Mouse (Mus musculus) kidney, adult 2 months (tissue): ENCODE results near the gene Bin2. TPM values are rescaled to one million over a fixed set of nuclear protein-coding genes. Genes with fewer than 3 reads are reported as not detected.
A peak's percentile ranks its signal among the peaks of the same experiment; 100 is the strongest.

Experiments used
- DNase-seq: peaks from one replicate; pipeline ENCODE4 v3.0.0; 2021
- H3K27ac ChIP-seq: fragments of 200-500 bp; 2 replicates; pipeline ENCODE4 v1.5.1; 2012; ENCODE audit warnings: low read depth, low read length, control low read depth, inconsistent platforms; ENCODE audit not compliant: insufficient read depth
- H3K27me3 ChIP-seq: fragments of 200-500 bp; replicated peaks from 2 replicates; pipeline ENCODE4 v1.6.1; 2012; ENCODE audit warnings: mild to moderate bottlenecking, moderate library complexity, low read length, inconsistent platforms; ENCODE audit not compliant: control insufficient read depth, insufficient read depth
- H3K36me3 ChIP-seq: fragments of 200-500 bp; 2 replicates; pipeline ENCODE4 v1.6.1; 2012; ENCODE audit warnings: mild to moderate bottlenecking, moderate library complexity, low read length, inconsistent platforms; ENCODE audit not compliant: control insufficient read depth, insufficient read depth
- H3K4me1 ChIP-seq: fragments of 200-500 bp; 2 replicates; pipeline ENCODE4 v1.6.1; 2011; ENCODE audit warnings: low read length; ENCODE audit not compliant: control insufficient read depth, insufficient read depth
- H3K4me3 ChIP-seq: fragments of 200-500 bp; 2 replicates; pipeline ENCODE4 v1.5.1; 2011; ENCODE audit warnings: mild to moderate bottlenecking, low read depth, low read length, control low read depth; ENCODE audit not compliant: insufficient read depth
- CTCF ChIP-seq: fragments of 200-500 bp; conservative IDR thresholded peaks from 2 replicates; pipeline ENCODE4 v1.5.1; 2011; ENCODE audit warnings: low read depth, mild to moderate bottlenecking, control low read depth, low read length, moderate library complexity, mixed read lengths; ENCODE audit not compliant: insufficient read depth, insufficient read length
- POLR2A ChIP-seq: fragments of 200-500 bp; IDR thresholded peaks from one replicate; pipeline ENCODE4 v1.6.1; 2011; ENCODE audit warnings: low read depth, low read length, control low read depth
- WGBS: fragments of 180-500 bp; shearing (Covaris S2); methylation state at CpG from one replicate; pipeline ENCODE4 v1.1.7; 2018; 5-methylcytosine and 5-hydroxymethylcytosine counted together
- polyA plus RNA-seq: library from polyadenylated mRNA; depleted of rRNA; stranded (reverse); fragments of >200 nt; gene quantifications from 2 replicates; pipeline ENCODE4 v1.2.3, GENCODE M21; 2012

The Bin2 gene
- polyA plus RNA-seq, 1 experiment, result 4.7 TPM

DNA sequence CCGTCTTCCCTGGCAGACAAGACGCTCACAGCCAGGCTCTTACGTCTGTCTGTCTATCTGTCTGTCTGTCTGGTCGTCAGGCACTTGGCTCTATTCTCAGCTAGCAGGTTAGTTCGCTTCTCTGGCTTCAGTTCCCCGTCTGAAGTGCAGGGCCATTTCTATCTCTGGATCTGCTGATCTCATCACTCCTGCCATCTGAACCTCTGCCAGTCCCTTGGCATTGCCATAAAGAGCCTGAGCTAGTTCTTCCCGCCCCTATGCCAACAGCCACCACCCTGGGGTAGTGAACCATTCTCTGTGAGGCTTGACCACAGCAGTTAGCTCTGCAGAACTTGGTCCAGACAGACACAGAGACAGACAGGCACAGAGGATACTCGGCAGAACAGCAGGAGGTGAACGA is 9.0 kb downstream of the Bin2 start:
- H3K4me1 ChIP-seq, result no peaks in the 10 kb centered on the region
- no peaks in the 10 kb centered on the region for H3K36me3 ChIP-seq
- TF ChIP-seq CTCF (no peak), POLR2A (no peak)
- H3K4me3 ChIP-seq, result no peak overlapping the region
- H3K27ac ChIP-seq, result no peak overlapping the region
- 63% methylated on average over 9 of the region's 9 CpGs for WGBS
- peak; percentile 83 for DNase-seq
- no peaks in the 10 kb centered on the region for H3K27me3 ChIP-seq

- H3K4me3 ChIP-seq, result no peak overlapping the region
- no peaks in the 10 kb centered on the region for H3K27me3 ChIP-seq
- no peak overlapping the region for H3K27ac ChIP-seq
- 86% methylated on average over 5 of the region's 5 CpGs for WGBS
- H3K36me3 ChIP-seq, result no peaks in the 10 kb centered on the region
- DNase-seq, result no peak
- no peak for TF ChIP-seq POLR2A
- no peak for TF ChIP-seq CTCF
- no peaks in the 10 kb centered on the region for H3K4me1 ChIP-seq
Observed at GRCm38 (mm10) chr15:100655201-100655600, 14.2 kb downstream of the Bin2 start.

DNA sequence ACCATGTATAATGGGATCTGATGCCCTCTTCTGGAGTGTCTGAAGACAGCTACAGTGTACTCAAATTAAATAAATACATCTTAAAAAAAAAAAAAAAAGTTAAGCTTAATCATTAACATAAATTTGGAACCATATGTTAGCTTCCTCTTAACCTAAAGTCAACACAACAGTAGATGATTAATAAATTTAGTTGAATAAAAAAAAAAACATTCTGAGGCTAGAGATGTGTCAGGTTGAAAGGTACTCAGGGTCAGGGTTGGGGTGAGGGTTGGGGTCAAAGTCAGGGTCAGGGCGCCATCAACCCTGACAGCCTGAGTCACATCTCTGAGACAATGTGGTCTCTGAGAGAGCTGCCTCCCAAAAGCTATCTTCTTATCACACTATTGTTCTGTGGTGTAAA is 15.1 kb downstream of the Bin2 start:
- Histone ChIP-seq H3K36me3 (no peaks in the 10 kb centered on the region), H3K27me3 (no peaks in the 10 kb centered on the region), H3K27ac (no peak overlapping the region), H3K4me1 (no peaks in the 10 kb centered on the region), H3K4me3 (no peak overlapping the region)
- 78% methylated on average over 1 of the region's 1 CpGs for WGBS
- DNase-seq, result no peak
- TF ChIP-seq POLR2A, result no peak
- no peak for TF ChIP-seq CTCF

GRCm38 (mm10) chr15:100651610-100652009 is 17.7 kb downstream of the Bin2 start:
- H3K27ac ChIP-seq, result no peak overlapping the region
- no peak for DNase-seq
- no peak overlapping the region for H3K4me3 ChIP-seq
- 80% methylated on average over 9 of the region's 9 CpGs for WGBS
- H3K27me3 ChIP-seq, result no peaks in the 10 kb centered on the region
- TF ChIP-seq POLR2A (no peak), CTCF (no peak)
- no peaks in the 10 kb centered on the region for H3K36me3 ChIP-seq
- no peaks in the 10 kb centered on the region for H3K4me1 ChIP-seq

- no peaks in the 10 kb centered on the region for H3K36me3 ChIP-seq
- no peak overlapping the region for H3K4me3 ChIP-seq
- no peaks in the 10 kb centered on the region for H3K4me1 ChIP-seq
- no peak for TF ChIP-seq POLR2A
- TF ChIP-seq CTCF, result no peak
- no peak overlapping the region for H3K27ac ChIP-seq
- 95% methylated on average over 10 of the region's 10 CpGs for WGBS
- no peaks in the 10 kb centered on the region for H3K27me3 ChIP-seq
- no peak for DNase-seq
Observed at GRCm38 (mm10) chr15:100650111-100650510, 19.2 kb downstream of the Bin2 start.

GRCm38 (mm10) chr15:100646161-100646560 is 23.2 kb downstream of the Bin2 start:
- H3K27me3 ChIP-seq, result no peaks in the 10 kb centered on the region
- H3K27ac ChIP-seq, result no peak overlapping the region
- no peaks in the 10 kb centered on the region; the same call in 1 of the 2 replicates for H3K4me1 ChIP-seq
- DNase-seq, result no peak
- TF ChIP-seq POLR2A (no peak), CTCF (no peak)
- no peak overlapping the region for H3K4me3 ChIP-seq
- H3K36me3 ChIP-seq, result no peaks in the 10 kb centered on the region
- WGBS, result 84% methylated on average over 6 of the region's 6 CpGs

GRCm38 (mm10) chr15:100642451-100642850 is 26.9 kb downstream of the Bin2 start:
- no peaks in the 10 kb centered on the region for H3K27me3 ChIP-seq
- no peak overlapping the region for H3K4me3 ChIP-seq
- TF ChIP-seq CTCF (no peak), POLR2A (no peak)
- no peak for DNase-seq
- no peak overlapping the region for H3K27ac ChIP-seq
- H3K36me3 ChIP-seq, result no peaks in the 10 kb centered on the region
- 90% methylated on average over 7 of the region's 7 CpGs for WGBS
- H3K4me1 ChIP-seq, result peaks cover 5% of the 10 kb centered on the region; the same call in 1 of the 2 replicates

GRCm38 (mm10) chr15:100641226-100641810 is 28.0 kb downstream of the Bin2 start:
- Histone ChIP-seq H3K27me3 (no peaks in the 10 kb centered on the region), H3K4me1 (peaks cover 7% of the 10 kb centered on the region), H3K36me3 (no peaks in the 10 kb centered on the region), H3K4me3 (no peak overlapping the region), H3K27ac (no peak overlapping the region)
- TF ChIP-seq POLR2A (no peak), CTCF (no peak)
- WGBS, result 41% methylated on average over 14 of the region's 16 CpGs
- DNase-seq, result peak; percentile 40
